Mouse (Mus musculus): ENCODE results near the gene Fn1.

- TF ChIP-seq MYOD1 (IDR thresholded peaks at IDR 0.05; ENCODE audit: control insufficient read depth, insufficient read length, low read depth), result no peak
- no peak for TF ChIP-seq USF1 (IDR thresholded peaks at IDR 0.05; ENCODE audit: low read depth)
- no peak for TF ChIP-seq CTCF (IDR thresholded peaks at IDR 0.05; ENCODE audit: control insufficient read depth, insufficient read depth, insufficient read length)
Observed at GRCm38 (mm10) chr1:71631811-71632210, 21.2 kb downstream of the Fn1 start.
